Mouse (Mus musculus): ENCODE results near the gene Asap3.

The Asap3 gene

DNA sequence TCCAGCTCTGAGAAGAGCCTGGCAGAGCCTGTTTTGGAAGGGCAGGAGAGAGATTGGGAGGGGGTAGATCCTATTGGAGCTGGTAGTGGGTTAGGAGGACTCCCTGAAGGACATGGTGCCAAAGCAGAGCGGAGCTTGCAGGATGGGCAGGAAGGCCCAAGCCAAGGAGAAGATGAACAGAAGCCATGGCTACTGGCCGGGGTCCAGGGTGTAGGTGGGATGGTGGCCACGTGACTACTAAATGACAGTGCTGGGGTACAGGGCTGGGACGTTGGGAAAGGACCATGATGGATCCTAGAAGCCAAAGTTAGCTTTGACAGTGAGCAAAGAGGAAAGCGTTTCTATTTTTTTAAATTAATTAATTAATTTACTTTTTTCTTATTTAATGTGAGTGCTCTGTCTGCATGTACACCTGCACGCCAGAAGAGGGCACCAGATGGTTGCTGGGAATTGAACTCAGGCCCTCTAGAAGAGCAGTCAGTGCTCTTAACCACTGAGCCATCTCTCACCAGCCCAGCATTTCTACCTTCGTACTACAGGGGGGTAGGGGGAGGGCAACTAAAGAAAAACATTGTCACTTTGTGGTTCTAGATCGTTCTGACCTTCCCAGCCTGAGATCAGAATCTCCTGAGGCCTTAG lies 36.0 kb downstream of the Asap3 start:
- in situ Hi-C loops (cut with MboI; ENCODE audit: low pct_unique_long_range_greater_than_20kb in 1 of 2, low sequenced_read_pairs in 2 of 2, unreplicated experiment in 1 of 2): loop anchor here in 1 of 2 experiments (5.0 to 25.0 kb wide), 2 partner anchors 40 to 370 kb away; partner anchors contain the start of genes Kdm1a, Lactbl1 and Tex46

DNA sequence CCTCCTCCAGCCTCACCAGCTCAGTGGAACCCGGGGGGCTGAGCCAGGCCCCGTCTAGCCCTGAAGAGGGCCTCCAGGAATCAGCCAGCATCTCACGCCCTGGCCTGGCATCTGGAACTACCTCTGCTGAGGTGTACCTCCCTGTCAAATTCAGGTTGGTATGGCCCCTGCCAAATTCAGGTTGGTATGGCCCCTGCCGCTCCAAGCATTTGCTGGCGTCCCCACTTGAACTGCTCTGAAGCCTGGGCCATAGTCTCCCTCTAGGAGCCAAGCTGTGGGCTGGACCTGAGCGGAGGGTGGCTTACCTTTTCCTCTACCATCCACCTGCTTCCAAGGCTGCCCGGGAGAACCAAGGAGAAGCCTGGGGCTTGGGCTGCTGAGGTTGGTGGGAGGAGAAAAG lies 36.6 kb downstream of the Asap3 start:
- in situ Hi-C loops (cut with MboI; ENCODE audit: low pct_unique_long_range_greater_than_20kb in 1 of 2, low sequenced_read_pairs in 2 of 2, unreplicated experiment in 1 of 2): loop anchor here in 1 of 2 experiments (5.0 to 25.0 kb wide), 2 partner anchors 40 to 370 kb away; partner anchors contain the start of genes Kdm1a, Lactbl1 and Tex46

DNA sequence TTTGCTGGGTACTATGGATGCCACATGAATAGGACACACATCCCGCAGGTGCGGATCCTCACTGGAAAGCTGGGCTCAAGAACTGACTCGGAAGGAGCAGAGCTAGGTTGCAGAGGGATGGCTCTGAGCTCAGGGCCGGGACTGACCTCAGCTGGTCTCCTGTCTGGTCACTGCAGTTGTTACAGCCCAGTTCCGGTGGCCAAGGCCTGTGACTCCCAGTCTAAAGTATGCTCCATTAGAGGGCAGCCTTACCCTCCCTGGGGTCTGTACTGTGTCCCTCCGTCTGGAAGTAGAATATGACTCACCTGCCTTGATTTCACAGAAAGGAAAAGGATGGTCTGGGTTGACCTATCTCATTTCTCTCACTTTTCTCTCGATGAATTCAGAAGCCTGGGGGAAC lies 38.0 kb downstream of the Asap3 start:
- in situ Hi-C loops (cut with MboI; ENCODE audit: low pct_unique_long_range_greater_than_20kb in 1 of 2, low sequenced_read_pairs in 2 of 2, unreplicated experiment in 1 of 2): loop anchor here in 1 of 2 experiments (5.0 to 25.0 kb wide), 2 partner anchors 42 to 368 kb away; partner anchors contain the start of genes Kdm1a, Lactbl1 and Tex46

DNA sequence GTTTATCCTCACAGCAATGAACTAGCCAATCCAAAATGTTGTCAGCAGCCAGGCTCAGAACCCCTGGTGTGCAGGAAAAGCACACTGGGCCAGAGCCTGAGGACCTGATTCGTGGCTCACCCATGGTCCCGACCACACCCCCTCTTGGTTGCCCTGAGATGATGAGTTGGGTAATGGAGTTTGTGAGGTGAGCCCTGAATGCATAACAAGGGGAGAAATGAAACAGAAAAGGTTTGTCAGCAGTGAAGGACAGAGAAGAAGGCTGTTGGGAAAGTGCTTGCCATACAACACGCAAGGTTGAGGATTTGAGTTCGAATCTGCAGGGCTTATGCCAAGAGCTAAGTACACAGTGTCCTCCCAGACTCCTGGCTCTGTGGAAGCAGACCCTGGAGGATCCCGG lies 39.5 kb downstream of the Asap3 start:
- in situ Hi-C loops (cut with MboI; ENCODE audit: low pct_unique_long_range_greater_than_20kb in 1 of 2, low sequenced_read_pairs in 2 of 2, unreplicated experiment in 1 of 2): loop anchor here in 1 of 2 experiments (25.0 kb wide), 1 partner anchor 367 kb away; the partner anchor contains the start of genes Kdm1a, Lactbl1 and Tex46

- in situ Hi-C loops (cut with MboI; ENCODE audit: low pct_unique_long_range_greater_than_20kb in 1 of 2, low sequenced_read_pairs in 2 of 2, unreplicated experiment in 1 of 2): loop anchor here in 1 of 2 experiments (25.0 kb wide), 1 partner anchor 366 kb away; the partner anchor contains the start of genes Kdm1a, Lactbl1 and Tex46
Observed at GRCm38 (mm10) chr4:136246568-136246969, 40.4 kb downstream of the Asap3 start.

DNA sequence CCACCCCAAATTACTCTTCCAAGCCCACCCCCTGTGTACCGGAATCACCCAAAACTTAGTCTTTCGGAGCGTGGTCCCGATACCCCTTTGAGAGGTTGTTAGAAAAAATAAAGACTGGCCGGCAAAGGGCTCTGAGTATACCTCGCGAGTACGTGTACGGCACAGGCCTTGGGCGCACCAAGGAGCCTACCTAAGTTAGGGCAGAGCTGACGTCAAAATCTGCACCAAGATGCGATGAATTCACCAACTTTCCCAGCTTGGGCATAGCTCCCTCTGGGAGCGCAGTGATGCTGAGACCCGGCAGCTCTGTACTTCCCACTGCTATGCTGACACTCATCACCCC lies 41.2 kb downstream of the Asap3 start:
- in situ Hi-C loops (cut with MboI; ENCODE audit: low pct_unique_long_range_greater_than_20kb in 1 of 2, low sequenced_read_pairs in 2 of 2, unreplicated experiment in 1 of 2): loop anchor here in 1 of 2 experiments (25.0 kb wide), 1 partner anchor 365 kb away; the partner anchor contains the start of genes Kdm1a, Lactbl1 and Tex46

DNA sequence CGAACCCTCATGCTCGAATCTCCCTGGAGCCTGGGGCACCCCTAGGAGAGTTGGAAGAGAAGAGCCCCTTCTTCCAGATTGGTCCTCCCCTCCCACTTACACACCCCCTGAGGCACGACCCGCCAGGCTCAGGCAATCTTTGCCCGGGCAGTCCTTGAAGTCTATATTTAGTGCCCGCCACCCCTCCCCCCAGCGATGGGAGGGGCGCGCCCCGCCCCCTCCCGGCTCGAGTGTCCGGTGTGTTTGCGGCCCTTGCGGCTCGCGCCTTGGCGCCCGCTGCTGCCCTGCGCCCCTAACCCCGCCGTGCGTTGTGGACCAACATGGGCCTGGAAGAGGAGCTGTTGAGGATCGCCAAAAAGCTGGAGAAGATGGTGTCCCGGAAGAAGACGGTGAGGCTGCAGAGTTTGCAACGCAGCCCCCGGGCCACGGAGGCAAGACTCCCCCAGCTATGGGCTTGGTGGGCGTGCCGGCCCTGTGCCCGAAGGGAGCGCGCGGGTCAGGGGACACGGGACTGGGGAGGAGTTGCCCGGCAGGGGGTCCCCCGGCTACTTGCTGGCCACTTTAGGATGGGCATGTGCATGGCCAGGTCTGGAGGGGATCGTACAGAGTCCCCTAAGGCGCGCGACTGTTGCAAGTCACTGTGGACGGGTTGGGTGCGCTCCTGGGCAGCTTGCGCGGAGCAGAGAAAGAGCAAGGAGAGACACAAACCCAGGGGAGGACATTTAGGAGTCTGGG lies 41.7 kb downstream of the Asap3 start, which contains the start of gene Tcea3:
TSS of gene Tcea3 (plus strand) at position 1 of the 735 bp plus-strand sequence.
- in situ Hi-C loops (cut with MboI; ENCODE audit: low pct_unique_long_range_greater_than_20kb in 1 of 2, low sequenced_read_pairs in 2 of 2, unreplicated experiment in 1 of 2): loop anchor here in 1 of 2 experiments (25.0 kb wide), 1 partner anchor 364 kb away; the partner anchor contains the start of genes Kdm1a, Lactbl1 and Tex46

- in situ Hi-C loops (cut with MboI; ENCODE audit: low pct_unique_long_range_greater_than_20kb in 1 of 2, low sequenced_read_pairs in 2 of 2, unreplicated experiment in 1 of 2): loop anchor here in 1 of 2 experiments (25.0 kb wide), 1 partner anchor 364 kb away; the partner anchor contains the start of genes Kdm1a, Lactbl1 and Tex46
Observed at GRCm38 (mm10) chr4:136248464-136249331, 42.5 kb downstream of the Asap3 start.

DNA sequence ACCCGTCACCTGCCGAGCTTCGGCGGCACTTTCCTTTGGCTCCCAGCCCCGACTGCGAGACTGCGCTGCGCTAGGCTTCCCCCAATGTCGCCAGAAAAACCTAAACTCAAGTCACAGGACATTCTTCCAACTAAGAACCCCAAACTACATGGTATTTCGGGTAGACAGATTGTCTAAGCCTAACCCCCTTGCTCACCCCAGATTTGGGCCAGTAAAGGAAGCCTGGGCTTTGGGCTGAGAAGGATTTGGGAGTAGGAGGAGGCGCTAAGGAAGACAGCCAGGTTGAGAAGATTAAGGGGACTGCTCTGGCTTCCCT lies 43.1 kb downstream of the Asap3 start:
- in situ Hi-C loops (cut with MboI; ENCODE audit: low pct_unique_long_range_greater_than_20kb in 1 of 2, low sequenced_read_pairs in 2 of 2, unreplicated experiment in 1 of 2): loop anchor here in 1 of 2 experiments (25.0 kb wide), 1 partner anchor 363 kb away; the partner anchor contains the start of genes Kdm1a, Lactbl1 and Tex46

- in situ Hi-C loops (cut with MboI; ENCODE audit: low pct_unique_long_range_greater_than_20kb in 1 of 2, low sequenced_read_pairs in 2 of 2, unreplicated experiment in 1 of 2): loop anchor here in 1 of 2 experiments (25.0 kb wide), 1 partner anchor 363 kb away; the partner anchor contains the start of genes Kdm1a, Lactbl1 and Tex46
Observed at GRCm38 (mm10) chr4:136249780-136250179, 43.6 kb downstream of the Asap3 start.

- in situ Hi-C loops (cut with MboI; ENCODE audit: low pct_unique_long_range_greater_than_20kb in 1 of 2, low sequenced_read_pairs in 2 of 2, unreplicated experiment in 1 of 2): no loop called here
Observed at GRCm38 (mm10) chr4:136255919-136256318, 49.8 kb downstream of the Asap3 start.

DNA sequence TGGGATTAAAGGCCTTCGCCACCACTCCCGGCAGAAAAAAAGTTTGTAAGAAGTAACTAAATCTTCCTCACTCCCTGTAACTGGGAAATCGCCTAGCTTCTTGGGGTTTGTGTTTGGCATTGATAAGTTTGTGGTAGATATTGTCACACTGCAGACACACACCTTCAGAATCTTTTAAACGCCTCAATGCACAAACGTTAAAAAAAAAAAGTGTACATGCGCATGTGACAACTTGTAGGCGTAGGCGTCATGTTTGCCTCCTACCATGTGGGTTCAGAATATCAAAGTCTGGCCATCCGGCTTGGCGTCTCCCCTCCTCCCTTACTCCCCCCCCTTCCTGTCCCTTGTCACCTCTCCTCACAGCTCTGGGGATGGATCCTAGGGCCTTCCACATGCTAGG lies 50.5 kb downstream of the Asap3 start:
- in situ Hi-C loops (cut with MboI; ENCODE audit: low pct_unique_long_range_greater_than_20kb in 1 of 2, low sequenced_read_pairs in 2 of 2, unreplicated experiment in 1 of 2): no loop called here

GRCm38 (mm10) chr4:136259916-136260315 lies 53.8 kb downstream of the Asap3 start:
- in situ Hi-C loops (cut with MboI; ENCODE audit: low pct_unique_long_range_greater_than_20kb in 1 of 2, low sequenced_read_pairs in 2 of 2, unreplicated experiment in 1 of 2): no loop called here

DNA sequence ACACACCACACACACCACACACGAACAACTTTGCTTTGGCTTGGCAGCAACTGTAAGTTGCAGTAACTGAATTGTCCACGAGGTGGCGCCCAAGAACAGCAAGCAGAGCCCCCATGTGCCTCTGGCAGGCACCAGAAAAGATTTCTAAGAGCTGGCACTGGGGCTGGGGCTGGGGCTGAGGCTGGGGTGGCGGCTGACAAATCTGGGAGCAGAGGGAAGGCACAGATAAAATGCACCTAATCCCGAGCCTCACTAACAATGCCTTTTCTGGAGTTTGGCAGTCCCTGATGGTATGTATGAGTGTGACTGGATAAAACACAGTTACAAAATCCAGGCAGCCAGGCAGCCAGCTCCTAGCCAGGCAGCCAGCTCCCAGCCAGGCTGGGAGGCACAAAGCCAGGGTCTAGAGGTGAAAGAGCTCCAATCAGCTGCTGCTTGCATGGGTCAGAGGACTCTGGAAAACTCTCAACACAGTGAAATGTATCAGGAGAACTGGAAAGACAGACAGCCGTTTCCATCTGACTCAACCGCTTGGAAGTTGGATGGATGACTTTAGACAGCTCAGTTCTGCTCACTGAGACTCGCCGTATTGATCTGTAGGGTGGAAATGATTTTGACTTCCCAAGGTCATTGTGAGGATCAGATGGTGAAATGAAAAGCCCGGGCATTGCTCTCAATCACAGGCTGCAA lies 54.5 kb downstream of the Asap3 start:
- in situ Hi-C loops (cut with MboI; ENCODE audit: low pct_unique_long_range_greater_than_20kb in 1 of 2, low sequenced_read_pairs in 2 of 2, unreplicated experiment in 1 of 2): no loop called here

DNA sequence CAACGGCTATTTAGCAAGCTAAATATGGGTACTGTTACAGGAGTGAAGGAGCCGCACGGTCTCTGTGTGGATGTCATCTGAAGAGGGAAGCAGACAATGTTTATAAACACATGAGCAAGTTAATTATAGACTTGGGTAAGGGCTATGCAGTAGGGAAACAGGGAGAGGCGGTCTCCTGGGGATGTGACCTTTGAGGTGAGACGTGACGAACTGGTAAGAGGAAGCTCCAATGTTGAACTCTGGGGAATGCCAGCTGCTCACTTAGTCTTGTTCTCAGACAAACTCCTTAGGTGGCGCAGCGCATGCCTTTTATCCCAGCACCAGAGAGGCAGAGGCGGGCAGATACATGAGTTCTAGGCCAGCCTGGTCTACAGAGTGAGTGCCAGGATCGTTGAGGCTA lies 55.7 kb downstream of the Asap3 start:
- in situ Hi-C loops (cut with MboI; ENCODE audit: low pct_unique_long_range_greater_than_20kb in 1 of 2, low sequenced_read_pairs in 2 of 2, unreplicated experiment in 1 of 2): no loop called here

- in situ Hi-C loops (cut with MboI; ENCODE audit: low pct_unique_long_range_greater_than_20kb in 1 of 2, low sequenced_read_pairs in 2 of 2, unreplicated experiment in 1 of 2): no loop called here
Observed at GRCm38 (mm10) chr4:136263555-136263954, 57.4 kb downstream of the Asap3 start.

- in situ Hi-C loops (cut with MboI; ENCODE audit: low pct_unique_long_range_greater_than_20kb in 1 of 2, low sequenced_read_pairs in 2 of 2, unreplicated experiment in 1 of 2): no loop called here
Observed at GRCm38 (mm10) chr4:136266716-136267343, 60.7 kb downstream of the Asap3 start.

Data from mouse embryonic stem cell (cell line).